Mouse (Mus musculus) limb, embryonic 13.5 days (tissue): ENCODE measurements at regions not wholly inside any gene's neighbourhood (a gene's known extent, or its start where the extent isn't known, plus 50 kb on each side); places are given as distances from the start of the nearest gene placed in this dataset.

Source experiments
- ATAC-seq: fragments of 200-750 bp; cut with Nextera tagmentation; 2 replicates; pipeline ENCODE4 v1.8.0; 2017; ENCODE audit warnings: low read depth, moderate number of reproducible peaks, moderate TSS enrichment; ENCODE audit not compliant: low FRiP score
- H3K27ac ChIP-seq: fragments of 300-500 bp; sonication (generic); 2 replicates; pipeline ENCODE4 v1.5.1; 2015; ENCODE audit warnings: inconsistent platforms, mild to moderate bottlenecking, moderate library complexity
- H3K27me3 ChIP-seq: fragments of 300-500 bp; sonication (generic); 2 replicates; pipeline ENCODE4 v1.6.1; 2015; ENCODE audit warnings: mild to moderate bottlenecking, inconsistent platforms
- H3K36me3 ChIP-seq: fragments of 300-500 bp; sonication (generic); 2 replicates; pipeline ENCODE4 v1.6.1; 2015; ENCODE audit warnings: inconsistent platforms, mild to moderate bottlenecking, moderate library complexity
- H3K4me1 ChIP-seq: fragments of 300-500 bp; sonication (generic); 2 replicates; pipeline ENCODE4 v1.6.1; 2015; ENCODE audit warnings: inconsistent platforms
- H3K4me2 ChIP-seq: fragments of 300-500 bp; sonication (generic); replicated peaks from 2 replicates; pipeline ENCODE4 v1.6.1; 2015; ENCODE audit warnings: inconsistent platforms, mild to moderate bottlenecking, moderate library complexity
- H3K4me3 ChIP-seq: fragments of 300-500 bp; sonication (generic); 2 replicates; pipeline ENCODE4 v1.5.1; 2015; ENCODE audit warnings: moderate library complexity, mild to moderate bottlenecking, inconsistent platforms
- H3K9ac ChIP-seq: fragments of 300-500 bp; sonication (generic); 2 replicates; pipeline ENCODE4 v1.6.1; 2015; ENCODE audit warnings: mild to moderate bottlenecking, inconsistent platforms
- H3K9me3 ChIP-seq: fragments of 300-500 bp; sonication (generic); 2 replicates; pipeline ENCODE4 v1.6.1; 2016; ENCODE audit warnings: inconsistent platforms
- WGBS: fragments of 180-500 bp; shearing (Covaris S2); methylation state at CpG from one replicate; pipeline ENCODE4 v1.1.7; 2015; 5-methylcytosine and 5-hydroxymethylcytosine counted together

- H3K27me3 ChIP-seq = peaks cover 16% of the 10 kb centered on the region
- no peak overlapping the region for H3K4me3 ChIP-seq
- H3K36me3 ChIP-seq = no peaks in the 10 kb centered on the region
- H3K9ac ChIP-seq = no peak overlapping the region
- 92% methylated on average over 4 of the region's 4 CpGs for WGBS
- peaks cover 13% of the 10 kb centered on the region for H3K4me1 ChIP-seq
- H3K4me2 ChIP-seq = no peak overlapping the region
- no peaks in the 10 kb centered on the region for H3K9me3 ChIP-seq
- no peak overlapping the region for H3K27ac ChIP-seq
- no peak for ATAC-seq
Measured at GRCm38 (mm10) chr19:32958791-32959190, 201.5 kb downstream of the Pten start.

- WGBS = 69% methylated on average over 5 of the region's 5 CpGs
Measured at GRCm38 (mm10) chr19:32959844-32960195, 202.5 kb downstream of the Pten start.

GRCm38 (mm10) chr19:32960196-32960947, 203.1 kb downstream of the Pten start:
- no peak for ATAC-seq
- peaks cover 17% of the 10 kb centered on the region for H3K4me1 ChIP-seq
- WGBS = 66% methylated on average over 9 of the region's 9 CpGs
- H3K36me3 ChIP-seq = no peaks in the 10 kb centered on the region
- peaks cover 16% of the 10 kb centered on the region for H3K27me3 ChIP-seq
- no peak overlapping the region for H3K4me2 ChIP-seq
- H3K4me3 ChIP-seq = no peak overlapping the region
- H3K9ac ChIP-seq = no peak overlapping the region
- H3K27ac ChIP-seq = no peak overlapping the region
- H3K9me3 ChIP-seq = no peaks in the 10 kb centered on the region

More at GRCm38 (mm10) chr19:32959844-32960195, 202.5 kb downstream of the Pten start:
- no peak overlapping the region for H3K4me2 ChIP-seq
- H3K4me3 ChIP-seq = no peak overlapping the region
- H3K4me1 ChIP-seq = peaks cover 17% of the 10 kb centered on the region
- peaks cover 16% of the 10 kb centered on the region for H3K27me3 ChIP-seq
- H3K9me3 ChIP-seq = no peaks in the 10 kb centered on the region
- no peak for ATAC-seq
- H3K27ac ChIP-seq = no peak overlapping the region
- H3K9ac ChIP-seq = no peak overlapping the region
- H3K36me3 ChIP-seq = no peaks in the 10 kb centered on the region

GRCm38 (mm10) chr19:32961525-32961924, 204.2 kb downstream of the Pten start:
- H3K9ac ChIP-seq = no peak overlapping the region
- 82% methylated on average over 5 of the region's 5 CpGs for WGBS
- H3K27ac ChIP-seq = no peak overlapping the region
- no peaks in the 10 kb centered on the region for H3K9me3 ChIP-seq
- H3K4me2 ChIP-seq = no peak overlapping the region
- ATAC-seq = no peak
- peaks cover 22% of the 10 kb centered on the region for H3K27me3 ChIP-seq
- no peaks in the 10 kb centered on the region for H3K36me3 ChIP-seq
- no peak overlapping the region for H3K4me3 ChIP-seq
- H3K4me1 ChIP-seq = peaks cover 8% of the 10 kb centered on the region; the same call in 1 of the 2 replicates

GRCm38 (mm10) chr19:32963983-32964382, 206.7 kb downstream of the Pten start:
- no peak overlapping the region for H3K4me3 ChIP-seq
- 11% methylated on average over 1 of the region's 1 CpGs for WGBS
- no peak overlapping the region for H3K4me2 ChIP-seq
- H3K4me1 ChIP-seq = peaks cover 5% of the 10 kb centered on the region; the same call in 1 of the 2 replicates
- no peaks in the 10 kb centered on the region for H3K36me3 ChIP-seq
- H3K27ac ChIP-seq = no peak overlapping the region
- peaks cover 14% of the 10 kb centered on the region for H3K27me3 ChIP-seq
- H3K9me3 ChIP-seq = no peaks in the 10 kb centered on the region
- ATAC-seq = no peak
- no peak overlapping the region for H3K9ac ChIP-seq

GRCm38 (mm10) chr19:32965488-32965887, 208.2 kb downstream of the Pten start:
- peaks cover 9% of the 10 kb centered on the region for H3K27me3 ChIP-seq
- H3K9me3 ChIP-seq = no peaks in the 10 kb centered on the region
- no peak overlapping the region for H3K4me2 ChIP-seq
- no peaks in the 10 kb centered on the region for H3K36me3 ChIP-seq
- H3K4me3 ChIP-seq = no peak overlapping the region
- no peak overlapping the region for H3K27ac ChIP-seq
- no peak overlapping the region for H3K9ac ChIP-seq
- H3K4me1 ChIP-seq = peaks cover 5% of the 10 kb centered on the region; the same call in 1 of the 2 replicates
- 56% methylated on average over 2 of the region's 2 CpGs for WGBS
- ATAC-seq = no peak

- no peaks in the 10 kb centered on the region for H3K9me3 ChIP-seq
- WGBS = 72% methylated on average over 7 of the region's 7 CpGs
- H3K4me1 ChIP-seq = no peaks in the 10 kb centered on the region
- H3K9ac ChIP-seq = no peak overlapping the region
- H3K27me3 ChIP-seq = peaks cover 9% of the 10 kb centered on the region
- no peaks in the 10 kb centered on the region for H3K36me3 ChIP-seq
- no peak for ATAC-seq
- H3K4me3 ChIP-seq = no peak overlapping the region
- H3K27ac ChIP-seq = no peak overlapping the region
- no peak overlapping the region for H3K4me2 ChIP-seq
Measured at GRCm38 (mm10) chr19:32969213-32969776, 212.0 kb downstream of the Pten start.

- H3K27ac ChIP-seq = no peak overlapping the region
- WGBS = 95% methylated on average over 6 of the region's 6 CpGs
- H3K27me3 ChIP-seq = no peaks in the 10 kb centered on the region
- H3K9ac ChIP-seq = no peak overlapping the region
- no peak for ATAC-seq
- H3K4me3 ChIP-seq = no peak overlapping the region
- peaks cover 5% of the 10 kb centered on the region; the same call in 1 of the 2 replicates for H3K4me1 ChIP-seq
- no peaks in the 10 kb centered on the region for H3K36me3 ChIP-seq
- no peak overlapping the region for H3K4me2 ChIP-seq
- no peaks in the 10 kb centered on the region for H3K9me3 ChIP-seq
Measured at GRCm38 (mm10) chr19:32972116-32972515, 214.8 kb downstream of the Pten start.

- no peak for ATAC-seq
- Histone ChIP-seq H3K4me1 (peaks cover 9% of the 10 kb centered on the region; the same call in 1 of the 2 replicates), H3K27ac (no peak overlapping the region), H3K4me2 (no peak overlapping the region), H3K36me3 (no peaks in the 10 kb centered on the region), H3K27me3 (no peaks in the 10 kb centered on the region), H3K9me3 (no peaks in the 10 kb centered on the region), H3K4me3 (no peak overlapping the region), H3K9ac (no peak overlapping the region)
- WGBS = 82% methylated on average over 3 of the region's 3 CpGs
Measured at GRCm38 (mm10) chr19:32973130-32973529, 215.8 kb downstream of the Pten start.

GRCm38 (mm10) chr19:32974778-32975240, 217.5 kb downstream of the Pten start:
- no peak for ATAC-seq
- no peaks in the 10 kb centered on the region for H3K27me3 ChIP-seq
- no peaks in the 10 kb centered on the region for H3K36me3 ChIP-seq
- H3K9ac ChIP-seq = no peak overlapping the region
- no peak overlapping the region for H3K4me3 ChIP-seq
- no peak overlapping the region for H3K27ac ChIP-seq
- 79% methylated on average over 4 of the region's 4 CpGs for WGBS
- H3K4me2 ChIP-seq = no peak overlapping the region
- H3K4me1 ChIP-seq = peaks cover 9% of the 10 kb centered on the region; the same call in 1 of the 2 replicates
- H3K9me3 ChIP-seq = no peaks in the 10 kb centered on the region

GRCm38 (mm10) chr19:32975303-32975702, 218.0 kb downstream of the Pten start:
- no peaks in the 10 kb centered on the region for H3K36me3 ChIP-seq
- no peaks in the 10 kb centered on the region for H3K9me3 ChIP-seq
- ATAC-seq = no peak
- H3K4me3 ChIP-seq = no peak overlapping the region
- no peaks in the 10 kb centered on the region for H3K27me3 ChIP-seq
- WGBS = 80% methylated on average over 5 of the region's 5 CpGs
- peaks cover 9% of the 10 kb centered on the region; the same call in 1 of the 2 replicates for H3K4me1 ChIP-seq
- no peak overlapping the region for H3K4me2 ChIP-seq
- H3K27ac ChIP-seq = no peak overlapping the region
- H3K9ac ChIP-seq = no peak overlapping the region

GRCm38 (mm10) chr19:32976507-32976906, 219.2 kb downstream of the Pten start:
- no peak overlapping the region for H3K4me2 ChIP-seq
- no peak overlapping the region for H3K27ac ChIP-seq
- no peak overlapping the region for H3K4me3 ChIP-seq
- no peaks in the 10 kb centered on the region for H3K27me3 ChIP-seq
- no peaks in the 10 kb centered on the region for H3K36me3 ChIP-seq
- ATAC-seq = no peak
- no peak overlapping the region for H3K9ac ChIP-seq
- 91% methylated on average over 7 of the region's 7 CpGs for WGBS
- H3K4me1 ChIP-seq = peaks cover 9% of the 10 kb centered on the region; the same call in 1 of the 2 replicates
- no peaks in the 10 kb centered on the region for H3K9me3 ChIP-seq
